Mouse (Mus musculus): ENCODE measurements around the gene Sys1. TPM values are rescaled to one million over a fixed set of nuclear protein-coding genes. Genes with fewer than 3 reads are reported as not detected.

Sys1 gene
- polyA plus RNA-seq, 1 experiment from 2014 or later: 83.1 TPM

DNA sequence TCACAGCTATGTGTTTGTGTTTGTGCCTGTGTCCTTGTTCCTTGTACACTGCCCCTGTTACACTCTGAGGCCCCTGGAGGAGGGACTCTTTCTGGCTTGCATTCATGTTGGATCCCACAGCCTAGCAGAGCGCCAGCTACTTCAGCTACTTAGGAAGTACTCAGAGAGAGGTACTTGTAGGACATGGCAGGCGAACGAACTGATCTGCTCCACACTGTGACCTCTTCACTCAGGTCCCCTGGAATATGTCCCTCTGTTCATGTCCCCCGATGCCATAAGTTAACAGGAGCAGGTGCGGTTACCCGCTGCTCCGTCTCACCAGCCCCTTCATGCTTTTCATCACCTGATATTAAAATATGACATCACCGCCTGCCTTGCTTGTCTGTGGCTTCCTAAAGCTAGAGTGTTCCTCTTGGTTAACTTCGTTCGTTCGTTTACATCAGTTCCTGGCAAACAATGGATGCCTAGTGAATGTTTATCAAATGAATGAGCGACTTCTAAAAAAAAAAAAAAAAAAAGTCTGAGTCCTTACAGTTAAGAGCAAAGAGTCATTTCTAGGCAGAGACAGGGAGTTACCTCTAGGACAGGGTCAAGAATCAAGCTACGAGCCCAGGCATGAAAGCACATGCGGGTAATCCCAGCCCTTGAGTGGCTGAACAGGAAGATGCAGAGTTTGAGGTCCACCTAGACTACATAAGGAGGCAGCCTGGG is 3.6 kb upstream of the Sys1 start:
- peaks cover 13% of the 10 kb centered on the region for H3K4me1 ChIP-seq (replicated peaks; ENCODE audit: insufficient read depth, low read length)
- TF ChIP-seq CTCF (IDR thresholded peaks at IDR 0.05; ENCODE audit: low read depth): no peak

DNA sequence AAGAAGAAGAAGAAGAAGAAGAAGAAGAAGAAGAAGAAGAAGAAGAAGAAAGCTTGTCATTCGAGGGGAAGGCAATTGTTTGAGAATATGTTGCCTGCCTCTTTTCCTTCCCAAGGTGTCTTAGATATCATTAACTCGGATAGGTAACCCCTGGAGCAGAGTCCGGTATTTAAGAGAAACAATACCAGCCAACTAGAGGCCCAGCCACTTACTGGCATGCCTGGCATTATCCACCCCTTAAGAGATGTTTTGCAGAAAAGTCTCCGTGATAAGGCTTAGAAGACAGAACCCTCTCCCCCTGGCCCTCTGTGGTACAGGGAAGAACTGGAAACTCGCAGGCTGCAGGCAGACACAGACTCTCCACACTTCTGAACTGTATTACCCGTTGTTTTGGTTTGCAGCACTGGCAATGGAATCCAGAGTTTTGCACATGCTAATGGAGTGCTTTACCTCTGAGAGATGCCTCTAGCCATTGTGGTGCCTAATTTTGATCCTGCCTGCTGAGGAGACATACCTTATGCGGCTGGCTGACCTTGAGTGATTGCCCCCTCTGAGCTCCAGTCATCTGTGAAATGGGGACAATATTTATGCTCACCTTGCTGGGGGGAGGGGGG is 2.8 kb upstream of the Sys1 start:
- DNase-seq (ENCODE audit: low spot score) (no peak), ATAC-seq (replicated peaks; ENCODE audit: low FRiP score, low read depth) (no peak)
- H3K9me3 ChIP-seq (replicated peaks; ENCODE audit: low read length): no peaks in the 10 kb centered on the region
- WGBS: 53% methylated on average over 7 of the region's 7 CpGs
- no peak overlapping the region for H3K4me2 ChIP-seq (ENCODE audit: low read length)
- no peaks in the 10 kb centered on the region for H3K27me3 ChIP-seq (ENCODE audit: insufficient read depth, low read length)
- H3K4me1 ChIP-seq (replicated peaks; ENCODE audit: insufficient read depth, low read length): peaks cover 13% of the 10 kb centered on the region
- H3K4me3 ChIP-seq (replicated peaks; ENCODE audit: low read depth, low read length): no peak overlapping the region
- TF ChIP-seq CTCF (IDR thresholded peaks at IDR 0.05; ENCODE audit: low read depth): no peak
- no peaks in the 10 kb centered on the region for H3K36me3 ChIP-seq (ENCODE audit: insufficient read depth, low read length)
- H3K9ac ChIP-seq (ENCODE audit: low read depth, low read length): no peak overlapping the region
- H3K27ac ChIP-seq: peak overlapping the region; percentile 47

More for the DNA sequence above, 3.6 kb upstream of the Sys1 start:
- ATAC-seq (replicated peaks; ENCODE audit: low FRiP score, low read depth) (no peak), DNase-seq (ENCODE audit: low spot score) (no peak)
- peak overlapping the region; percentile 62 for H3K27ac ChIP-seq
- no peaks in the 10 kb centered on the region for H3K36me3 ChIP-seq (ENCODE audit: insufficient read depth, low read length)
- WGBS: 66% methylated on average over 14 of the region's 14 CpGs
- H3K4me3 ChIP-seq (replicated peaks; ENCODE audit: low read depth, low read length): no peak overlapping the region
- H3K9me3 ChIP-seq (replicated peaks; ENCODE audit: low read length): no peaks in the 10 kb centered on the region
- H3K4me2 ChIP-seq (ENCODE audit: low read length): no peak overlapping the region
- no peaks in the 10 kb centered on the region for H3K27me3 ChIP-seq (ENCODE audit: insufficient read depth, low read length)
- H3K9ac ChIP-seq (ENCODE audit: low read depth, low read length): no peak overlapping the region

DNA sequence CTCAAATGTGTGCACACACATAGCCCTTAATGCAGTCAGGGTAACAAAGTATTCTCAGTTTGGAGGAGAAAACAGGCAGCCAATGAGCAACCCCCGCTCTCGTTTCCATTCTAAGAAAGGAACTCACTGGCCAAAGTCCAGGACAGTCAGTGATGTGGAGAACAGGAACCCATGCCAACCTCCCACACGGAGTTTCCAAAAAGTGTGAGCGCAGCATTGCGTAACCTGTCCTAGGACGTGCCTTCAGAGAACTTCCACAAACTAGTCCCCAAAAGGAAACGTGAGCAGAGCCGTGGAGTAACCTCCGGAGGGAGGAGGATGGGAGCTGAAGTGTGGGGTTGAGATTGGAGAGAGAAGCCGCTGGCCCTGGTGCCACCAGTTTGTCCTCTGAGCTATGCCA is 1.9 kb upstream of the Sys1 start:
- H3K36me3 ChIP-seq (ENCODE audit: insufficient read depth, low read length): no peaks in the 10 kb centered on the region
- DNase-seq (ENCODE audit: low spot score) (peak; percentile 63), ATAC-seq (replicated peaks; ENCODE audit: low FRiP score, low read depth) (peak; percentile 31; the same call in 1 of the 2 replicates)
- WGBS: 33% methylated on average over 10 of the region's 10 CpGs
- H3K9me3 ChIP-seq (replicated peaks; ENCODE audit: low read length): no peaks in the 10 kb centered on the region
- no peaks in the 10 kb centered on the region for H3K27me3 ChIP-seq (ENCODE audit: insufficient read depth, low read length)
- TF ChIP-seq CTCF (IDR thresholded peaks at IDR 0.05; ENCODE audit: low read depth): no peak
- no peak overlapping the region for H3K4me3 ChIP-seq (replicated peaks; ENCODE audit: low read depth, low read length)
- no peak overlapping the region for H3K4me2 ChIP-seq (ENCODE audit: low read length)
- peak overlapping the region; percentile 47 for H3K27ac ChIP-seq
- peaks cover 13% of the 10 kb centered on the region for H3K4me1 ChIP-seq (replicated peaks; ENCODE audit: insufficient read depth, low read length)
- H3K9ac ChIP-seq (ENCODE audit: low read depth, low read length): no peak overlapping the region

DNA sequence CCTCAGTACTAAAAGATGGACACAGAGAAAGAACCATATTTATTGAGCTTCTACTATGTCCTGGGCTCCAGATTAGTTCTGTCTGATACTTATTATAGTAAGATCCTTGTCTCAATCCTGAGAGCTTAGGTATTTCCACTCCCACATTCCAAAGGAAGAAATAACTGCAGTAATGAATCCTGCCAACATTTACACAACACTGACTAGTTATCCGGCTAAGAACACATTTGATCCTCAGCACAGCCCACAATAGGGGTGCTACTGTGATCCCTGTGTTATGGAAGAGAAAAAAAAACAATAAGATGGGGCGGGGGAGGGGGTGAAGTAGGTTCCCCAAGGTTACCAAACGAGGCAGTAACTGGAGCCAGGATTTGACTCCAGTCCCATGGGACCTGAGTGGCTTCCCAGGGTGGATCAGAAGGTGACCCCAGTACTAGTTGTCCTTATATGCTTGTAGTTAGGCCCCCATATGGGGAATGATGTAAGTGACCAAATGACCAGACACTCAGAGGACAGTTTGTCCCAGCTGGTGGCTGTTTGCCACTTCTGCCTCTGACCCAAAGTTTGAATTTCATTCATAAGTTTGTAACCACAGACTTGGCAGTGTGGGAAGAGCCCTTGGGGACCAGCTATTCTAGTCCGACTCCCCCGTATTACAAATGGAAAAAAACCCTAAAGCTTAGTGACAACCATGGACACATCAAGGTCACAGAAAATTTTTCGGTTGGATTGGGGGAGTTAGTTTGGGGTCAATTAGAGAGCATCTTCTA is 1.2 kb upstream of the Sys1 start:
- DNase-seq (ENCODE audit: low spot score) (peak; percentile 75), ATAC-seq (replicated peaks; ENCODE audit: low FRiP score, low read depth) (no peak)
- H3K4me2 ChIP-seq (ENCODE audit: low read length): no peak overlapping the region
- H3K4me1 ChIP-seq (replicated peaks; ENCODE audit: insufficient read depth, low read length): peaks cover 13% of the 10 kb centered on the region
- H3K9me3 ChIP-seq (replicated peaks; ENCODE audit: low read length): no peaks in the 10 kb centered on the region
- WGBS: 47% methylated on average over 6 of the region's 6 CpGs
- H3K27ac ChIP-seq: peak overlapping the region; percentile 62
- no peak for TF ChIP-seq CTCF (IDR thresholded peaks at IDR 0.05; ENCODE audit: low read depth)
- H3K9ac ChIP-seq (ENCODE audit: low read depth, low read length): no peak overlapping the region
- no peaks in the 10 kb centered on the region for H3K36me3 ChIP-seq (ENCODE audit: insufficient read depth, low read length)
- H3K4me3 ChIP-seq (replicated peaks; ENCODE audit: low read depth, low read length): no peak overlapping the region
- H3K27me3 ChIP-seq (ENCODE audit: insufficient read depth, low read length): no peaks in the 10 kb centered on the region

DNA sequence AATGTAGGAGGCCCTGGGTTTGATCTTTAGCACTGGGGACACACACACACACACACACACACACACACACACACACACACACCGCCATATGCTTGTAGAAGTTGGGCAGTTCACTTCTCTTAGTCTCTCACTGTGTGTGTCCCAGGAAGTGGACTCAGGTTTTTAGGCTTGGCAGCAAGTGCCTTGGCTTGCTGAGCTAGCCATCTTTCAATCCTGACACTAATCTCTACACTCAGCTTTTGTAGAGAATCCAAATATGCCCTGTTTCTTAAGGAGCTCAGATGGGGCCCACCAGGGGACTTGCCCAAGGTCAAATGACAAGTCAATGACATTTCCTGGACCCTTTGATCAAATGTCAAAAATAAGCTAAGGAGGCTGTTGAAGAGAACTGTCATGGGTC is 351 bp upstream of the Sys1 start:
- DNase-seq (ENCODE audit: low spot score): no peak

DNA sequence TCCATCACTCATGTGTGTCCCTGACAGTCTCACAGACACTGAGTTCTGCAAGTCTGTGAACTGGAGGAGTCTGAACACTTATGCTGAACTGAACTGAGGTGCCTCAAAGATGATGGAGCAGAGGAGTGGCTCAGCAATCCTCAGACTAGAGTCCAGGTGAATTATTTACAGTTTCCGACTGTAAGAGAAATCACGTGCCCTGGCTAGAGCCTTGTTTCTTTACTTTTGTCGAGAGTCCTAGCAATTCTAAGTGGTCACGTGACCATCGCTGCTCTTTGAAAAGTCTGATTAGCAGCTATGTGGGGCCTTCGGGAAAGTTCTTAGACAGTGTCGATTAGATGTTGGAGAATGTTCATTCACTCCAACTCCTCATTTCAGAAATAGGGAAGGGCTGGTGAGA is 1.2 kb downstream of the Sys1 start:
- ATAC-seq (replicated peaks; ENCODE audit: low FRiP score, low read depth) (peak; percentile 23), DNase-seq (ENCODE audit: low spot score) (peak; percentile 72)
- Histone ChIP-seq H3K27ac (peak overlapping the region; percentile 86), H3K27me3 (ENCODE audit: insufficient read depth, low read length) (no peaks in the 10 kb centered on the region), H3K36me3 (ENCODE audit: insufficient read depth, low read length) (no peaks in the 10 kb centered on the region), H3K4me2 (ENCODE audit: low read length) (no peak overlapping the region), H3K9ac (ENCODE audit: low read depth, low read length) (no peak overlapping the region), H3K4me3 (replicated peaks; ENCODE audit: low read depth, low read length) (no peak overlapping the region), H3K4me1 (replicated peaks; ENCODE audit: insufficient read depth, low read length) (peaks cover 16% of the 10 kb centered on the region), H3K9me3 (replicated peaks; ENCODE audit: low read length) (no peaks in the 10 kb centered on the region)
- no peak for TF ChIP-seq CTCF (IDR thresholded peaks at IDR 0.05; ENCODE audit: low read depth)
- WGBS: 37% methylated on average over 7 of the region's 7 CpGs

More for the DNA sequence above, 351 bp upstream of the Sys1 start:
- peaks cover 13% of the 10 kb centered on the region for H3K4me1 ChIP-seq (replicated peaks; ENCODE audit: insufficient read depth, low read length)
- ATAC-seq (replicated peaks; ENCODE audit: low FRiP score, low read depth): no peak
- TF ChIP-seq CTCF (IDR thresholded peaks at IDR 0.05; ENCODE audit: low read depth): no peak
- H3K27ac ChIP-seq: peak overlapping the region; percentile 86
- H3K36me3 ChIP-seq (ENCODE audit: insufficient read depth, low read length): no peaks in the 10 kb centered on the region
- peak overlapping the region; percentile 42; the same call in 1 of the 2 replicates for H3K4me2 ChIP-seq (ENCODE audit: low read length)
- peak overlapping the region; percentile 31; the same call in 1 of the 2 replicates for H3K9ac ChIP-seq (ENCODE audit: low read depth, low read length)
- no peak overlapping the region for H3K4me3 ChIP-seq (replicated peaks; ENCODE audit: low read depth, low read length)
- H3K9me3 ChIP-seq (replicated peaks; ENCODE audit: low read length): no peaks in the 10 kb centered on the region
- H3K27me3 ChIP-seq (ENCODE audit: insufficient read depth, low read length): no peaks in the 10 kb centered on the region
- 81% methylated on average over 1 of the region's 1 CpGs for WGBS
